Mouse (Mus musculus) MN1 (cell line): ENCODE measurements around the gene H2-Q2.
A peak's percentile ranks its signal among the peaks of the same experiment; 100 is the strongest.
"Not testable (repeated sequence)": the region's sequence is repeated elsewhere in the genome, so short reads cannot be mapped to it uniquely, and the experiment has no call there.

Experiments used
- DNase-seq: peaks from one replicate; pipeline ENCODE4 v3.0.0-alpha.2; 2016; ENCODE audit warnings: low spot score

Gene H2-Q2

GRCm38 (mm10) chr17:35342071-35342671, at the start of gene H2-Q2:
TSS of gene H2-Q2 (plus strand) at chr17:35342242.
- DNase-seq, result no peak

- DNase-seq, result peak; percentile 64
Measured at GRCm38 (mm10) chr17:35295796-35296195, 46.2 kb upstream of the H2-Q2 start.

- DNase-seq, result not testable (repeated sequence)
Measured at GRCm38 (mm10) chr17:35300261-35300945, 41.6 kb upstream of the H2-Q2 start.

- DNase-seq, result peak; percentile 81
Measured at GRCm38 (mm10) chr17:35301645-35302258, 40.3 kb upstream of the H2-Q2 start.

- DNase-seq, result no peak
Measured at GRCm38 (mm10) chr17:35303271-35303670, 38.8 kb upstream of the H2-Q2 start.

- no peak for DNase-seq
Measured at GRCm38 (mm10) chr17:35303756-35304350, 38.2 kb upstream of the H2-Q2 start.

GRCm38 (mm10) chr17:35304478-35304877, 37.6 kb upstream of the H2-Q2 start:
- DNase-seq, result no peak

- DNase-seq, result not testable (repeated sequence)
Measured at GRCm38 (mm10) chr17:35304921-35305320, 37.1 kb upstream of the H2-Q2 start.

GRCm38 (mm10) chr17:35318671-35319070, 23.4 kb upstream of the H2-Q2 start:
- no peak for DNase-seq

GRCm38 (mm10) chr17:35320327-35321081, 21.5 kb upstream of the H2-Q2 start, which contains the start of gene H2-Q1:
TSS of gene H2-Q1 (plus strand) at chr17:35320405.
- DNase-seq, result no peak

GRCm38 (mm10) chr17:35325124-35325523, 16.9 kb upstream of the H2-Q2 start:
- not testable (repeated sequence) for DNase-seq

- not testable (repeated sequence) for DNase-seq
Measured at GRCm38 (mm10) chr17:35326000-35326399, 16.0 kb upstream of the H2-Q2 start.

- DNase-seq, result not testable (repeated sequence)
Measured at GRCm38 (mm10) chr17:35329714-35330113, 12.3 kb upstream of the H2-Q2 start.

GRCm38 (mm10) chr17:35331546-35331945, 10.5 kb upstream of the H2-Q2 start:
- DNase-seq, result not testable (repeated sequence)

- DNase-seq, result no peak
Measured at GRCm38 (mm10) chr17:35342711-35343476, 852 bp downstream of the H2-Q2 start.

- not testable (repeated sequence) for DNase-seq
Measured at GRCm38 (mm10) chr17:35347659-35348058, 5.6 kb downstream of the H2-Q2 start.

GRCm38 (mm10) chr17:35353275-35353674, 11.2 kb downstream of the H2-Q2 start:
- not testable (repeated sequence) for DNase-seq

- DNase-seq, result no peak
Measured at GRCm38 (mm10) chr17:35354071-35354470, 12.0 kb downstream of the H2-Q2 start.

- no peak for DNase-seq
Measured at GRCm38 (mm10) chr17:35357086-35357485, 15.0 kb downstream of the H2-Q2 start.

GRCm38 (mm10) chr17:35358763-35359469, 16.9 kb downstream of the H2-Q2 start:
- no peak for DNase-seq

- DNase-seq, result no peak
Measured at GRCm38 (mm10) chr17:35359470-35359862, 17.4 kb downstream of the H2-Q2 start.
